Mouse (Mus musculus) thymus, postnatal 4 days (tissue): Measurements from ENCODE around the gene Ppp4r3a.

Experiments used
- DNase-seq: peaks from one replicate; pipeline ENCODE4 v3.0.0; 2021

Gene Ppp4r3a

DNA sequence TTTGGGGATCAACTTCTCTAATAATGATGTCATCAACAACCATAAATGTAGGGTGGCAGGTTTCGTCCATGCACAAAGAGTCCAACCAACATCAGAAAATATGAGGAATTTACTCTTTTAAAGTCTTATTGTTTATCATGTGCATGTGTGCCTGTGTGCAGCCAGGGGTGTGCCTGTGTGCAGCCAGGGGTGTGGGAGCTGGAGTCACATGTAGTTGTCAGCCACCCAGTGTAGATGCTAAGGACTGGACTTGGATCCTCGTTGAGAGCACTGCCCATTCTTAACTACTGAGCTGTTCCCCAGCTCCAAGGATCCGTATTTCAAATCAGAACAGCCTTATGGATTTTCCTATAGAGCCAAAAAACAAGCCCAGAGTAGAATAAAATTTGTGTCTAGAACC, 92.4 kb downstream of the Ppp4r3a start:
- no peak for DNase-seq

DNA sequence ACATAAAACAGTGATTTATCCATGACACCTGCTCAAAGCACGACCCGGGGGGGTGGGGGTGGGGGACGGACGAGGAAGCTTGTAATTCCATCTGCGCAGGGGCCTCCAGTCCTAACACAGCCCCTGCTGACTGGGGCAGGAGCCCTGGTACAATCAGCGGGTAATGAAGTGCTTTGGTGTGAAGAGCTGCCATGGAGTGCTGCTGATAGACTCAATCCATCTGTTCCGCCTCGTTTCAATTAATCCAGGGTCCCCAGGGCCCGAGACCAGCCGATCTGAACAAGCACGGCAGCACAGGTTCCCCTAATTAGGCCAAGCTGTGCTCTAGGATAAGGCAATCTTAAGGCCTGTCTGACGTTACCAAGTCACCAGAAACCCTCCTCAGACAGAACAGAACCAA, 93.2 kb downstream of the Ppp4r3a start:
- DNase-seq: no peak

DNA sequence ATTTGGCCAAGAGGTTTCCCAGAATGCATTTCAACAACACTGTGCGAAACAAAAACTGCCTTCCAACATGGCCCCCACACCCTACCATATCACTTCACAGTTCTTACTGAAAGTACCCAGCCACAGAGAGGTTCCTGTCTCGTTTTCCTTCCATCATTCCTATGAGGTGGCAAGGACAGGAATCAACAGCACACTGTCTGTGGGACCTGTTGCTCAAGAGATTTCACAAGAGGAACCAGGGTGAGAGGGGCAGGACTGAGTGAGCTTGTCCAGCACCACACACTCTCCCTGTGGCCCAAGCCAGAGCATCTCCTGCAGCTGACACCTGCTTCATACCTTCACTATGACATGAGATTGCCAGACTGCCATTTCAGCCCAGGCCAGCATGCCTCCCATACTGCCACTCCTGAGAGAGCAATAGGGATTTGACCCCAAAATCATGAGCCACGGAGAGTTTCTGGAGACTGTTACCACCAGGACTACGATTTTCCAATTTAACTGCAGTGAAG, 93.7 kb downstream of the Ppp4r3a start:
- DNase-seq: no peak
